Mouse (Mus musculus) liver, postnatal 0 days (tissue): ENCODE measurements around the gene Nodal. TPM values are rescaled to one million over a fixed set of nuclear protein-coding genes. Genes with fewer than 3 reads are reported as not detected.

Experiments
- ATAC-seq: fragments of 200-750 bp; cut with Nextera tagmentation; 2 replicates; pipeline ENCODE4 v1.8.0; 2017; ENCODE audit warnings: mild to moderate bottlenecking, moderate library complexity
- DNase-seq: peaks from one replicate; pipeline ENCODE4 v3.0.0-alpha.2; 2016
- H3K27ac ChIP-seq: fragments of 300-500 bp; sonication (generic); 2 replicates; pipeline ENCODE4 v1.5.1; 2014; ENCODE audit warnings: antibody characterized with exemption, moderate library complexity, mild to moderate bottlenecking, low read depth
- H3K27me3 ChIP-seq: fragments of 300-500 bp; sonication (generic); 2 replicates; pipeline ENCODE4 v1.6.1; 2014; ENCODE audit warnings: low read length, control low read depth, mixed read lengths; ENCODE audit not compliant: insufficient read depth
- H3K36me3 ChIP-seq: fragments of 300-500 bp; sonication (generic); replicated peaks from 2 replicates; pipeline ENCODE4 v1.6.1; 2014; ENCODE audit warnings: mild to moderate bottlenecking, control low read depth, low read length, moderate library complexity, mixed read lengths; ENCODE audit not compliant: insufficient read depth
- H3K4me1 ChIP-seq: fragments of 300-500 bp; sonication (generic); 2 replicates; pipeline ENCODE4 v1.6.1; 2014; ENCODE audit warnings: antibody characterized with exemption, mild to moderate bottlenecking, control low read depth; ENCODE audit not compliant: insufficient read depth
- H3K4me2 ChIP-seq: fragments of 300-500 bp; sonication (generic); 2 replicates; pipeline ENCODE4 v1.6.1; 2014; ENCODE audit warnings: low read depth, mild to moderate bottlenecking, low read length, moderate library complexity, mixed read lengths
- H3K4me3 ChIP-seq: fragments of 300-500 bp; sonication (generic); 2 replicates; pipeline ENCODE4 v1.5.1; 2014; ENCODE audit warnings: low read depth, low read length
- H3K9ac ChIP-seq: fragments of 300-500 bp; sonication (generic); replicated peaks from 2 replicates; pipeline ENCODE4 v1.6.1; 2014; ENCODE audit warnings: mild to moderate bottlenecking, moderate library complexity
- H3K9me3 ChIP-seq: fragments of 300-500 bp; sonication (generic); 2 replicates; pipeline ENCODE4 v1.6.1; 2016; ENCODE audit warnings: mild to moderate bottlenecking, control low read depth, low read length, mixed read lengths
- CTCF ChIP-seq: sonication (generic); IDR thresholded peaks from 2 replicates; pipeline ENCODE4 v1.5.1; 2016; ENCODE audit warnings: antibody characterized with exemption, low read depth
- EP300 ChIP-seq: IDR thresholded peaks from 2 replicates; pipeline ENCODE4 v1.6.1; 2016; ENCODE audit warnings: antibody characterized with exemption, low read depth, mild to moderate bottlenecking
- WGBS: fragments of 180-500 bp; shearing (Covaris S2); extraction: QIAGEN DNeasy Blood & Tissue Kit; methylation state at CpG from one replicate; pipeline ENCODE4 v1.1.7; 2014; ENCODE audit not compliant: insufficient replicate concordance; 5-methylcytosine and 5-hydroxymethylcytosine counted together
- polyA plus RNA-seq: library from polyadenylated mRNA; unstranded; fragments of >200 nt; fragmentation: Nextera tagmentation; extraction: Ambion mirVana; gene quantifications from 2 replicates; pipeline ENCODE4 v1.2.1, GENCODE M21; 2015

The Nodal gene
- polyA plus RNA-seq, 1 experiment from 2014 or later: 0.19 TPM

- Histone ChIP-seq H3K9ac (no peak overlapping the region), H3K27me3 (peaks cover 38% of the 10 kb centered on the region), H3K4me1 (peaks cover 26% of the 10 kb centered on the region), H3K4me2 (no peak overlapping the region), H3K27ac (no peak overlapping the region), H3K36me3 (no peaks in the 10 kb centered on the region), H3K9me3 (no peaks in the 10 kb centered on the region), H3K4me3 (no peak overlapping the region)
- ATAC-seq (no peak), DNase-seq (no peak)
- 38% methylated on average over 8 of the region's 8 CpGs for WGBS
- no peak for TF ChIP-seq CTCF
- TF ChIP-seq EP300: no peak
Observed at GRCm38 (mm10) chr10:61415890-61416289, 1.9 kb upstream of the Nodal start.

- WGBS: 69% methylated on average over 7 of the region's 7 CpGs
- Histone ChIP-seq H3K4me2 (no peak overlapping the region), H3K9ac (no peak overlapping the region), H3K27me3 (peaks cover 38% of the 10 kb centered on the region), H3K4me3 (no peak overlapping the region), H3K27ac (no peak overlapping the region), H3K36me3 (no peaks in the 10 kb centered on the region), H3K4me1 (peaks cover 26% of the 10 kb centered on the region), H3K9me3 (no peaks in the 10 kb centered on the region)
- DNase-seq (no peak), ATAC-seq (no peak)
- no peak for TF ChIP-seq CTCF
- TF ChIP-seq EP300: no peak
Observed at GRCm38 (mm10) chr10:61416561-61416960, 1.2 kb upstream of the Nodal start.

GRCm38 (mm10) chr10:61417046-61417445 lies 726 bp upstream of the Nodal start:
- Histone ChIP-seq H3K27me3 (peaks cover 38% of the 10 kb centered on the region), H3K9ac (no peak overlapping the region), H3K4me1 (peaks cover 26% of the 10 kb centered on the region), H3K36me3 (no peaks in the 10 kb centered on the region), H3K4me3 (no peak overlapping the region), H3K9me3 (no peaks in the 10 kb centered on the region), H3K27ac (no peak overlapping the region), H3K4me2 (no peak overlapping the region)
- 69% methylated on average over 2 of the region's 2 CpGs for WGBS
- no peak for TF ChIP-seq CTCF
- no peak for TF ChIP-seq EP300
- no peak for ATAC-seq
- DNase-seq: no peak

GRCm38 (mm10) chr10:61418131-61418900 lies 544 bp downstream of the Nodal start:
- Histone ChIP-seq H3K27ac (no peak overlapping the region), H3K4me1 (peaks cover 25% of the 10 kb centered on the region), H3K27me3 (peaks cover 38% of the 10 kb centered on the region), H3K4me3 (peak overlapping the region; percentile 38), H3K9me3 (no peaks in the 10 kb centered on the region), H3K4me2 (peak overlapping the region; percentile 62), H3K9ac (peak overlapping the region; percentile 23; the same call in 1 of the 2 replicates), H3K36me3 (no peaks in the 10 kb centered on the region)
- no peak for DNase-seq
- no peak for ATAC-seq
- WGBS: 3% methylated on average over 50 of the region's 50 CpGs
- TF ChIP-seq EP300 (no peak), CTCF (no peak)

DNA sequence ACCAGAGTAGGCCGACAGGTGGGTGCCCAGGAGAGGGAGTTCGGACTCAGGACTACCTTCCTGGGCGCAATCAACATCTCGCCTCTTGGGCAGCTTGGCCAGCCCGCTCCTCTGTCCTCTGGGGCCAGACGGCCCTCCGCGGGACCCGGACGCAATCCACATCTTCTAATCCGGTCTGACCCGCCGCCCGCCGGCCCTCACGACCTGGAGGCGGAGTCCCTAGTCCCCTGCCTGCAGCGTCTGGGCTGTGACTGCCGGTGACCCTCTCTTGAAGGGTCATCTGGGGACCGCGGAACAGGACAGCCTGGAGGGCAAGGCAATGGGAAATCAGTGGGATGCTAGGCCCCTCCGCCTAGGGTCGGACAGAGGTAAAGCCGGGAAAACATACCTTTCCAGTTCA lies 1.4 kb downstream of the Nodal start:
- Histone ChIP-seq H3K4me1 (peaks cover 27% of the 10 kb centered on the region), H3K9me3 (no peaks in the 10 kb centered on the region), H3K27ac (no peak overlapping the region), H3K9ac (no peak overlapping the region), H3K4me2 (peak overlapping the region; percentile 4; the same call in 1 of the 2 replicates), H3K27me3 (peaks cover 38% of the 10 kb centered on the region), H3K36me3 (no peaks in the 10 kb centered on the region), H3K4me3 (no peak overlapping the region)
- ATAC-seq (no peak), DNase-seq (no peak)
- no peak for TF ChIP-seq CTCF
- TF ChIP-seq EP300: no peak
- 10% methylated on average over 24 of the region's 24 CpGs for WGBS

DNA sequence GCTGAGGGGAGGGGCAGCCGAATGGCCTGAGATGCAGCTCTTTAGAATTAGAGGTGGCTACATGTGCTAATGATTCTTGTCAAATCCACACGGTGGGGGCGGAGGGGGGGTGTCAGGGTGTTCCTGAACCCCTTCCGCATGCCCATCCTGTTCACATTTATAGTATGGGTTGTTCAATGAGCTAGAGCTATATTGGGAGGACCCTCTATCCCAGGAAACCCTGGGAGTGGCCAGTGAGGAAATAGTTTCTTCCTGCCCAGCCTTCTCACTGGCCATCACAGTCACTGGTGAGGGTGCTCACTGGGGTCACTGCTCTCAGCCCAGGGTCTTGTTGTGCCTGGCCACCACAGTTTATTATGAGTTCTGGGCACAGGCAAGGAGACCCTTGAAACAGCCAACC lies 2.2 kb downstream of the Nodal start:
- 44% methylated on average over 4 of the region's 4 CpGs for WGBS
- no peak overlapping the region for H3K4me3 ChIP-seq
- H3K9me3 ChIP-seq: no peaks in the 10 kb centered on the region
- no peak overlapping the region for H3K27ac ChIP-seq
- no peak overlapping the region for H3K4me2 ChIP-seq
- TF ChIP-seq CTCF (no peak), EP300 (no peak)
- H3K9ac ChIP-seq: no peak overlapping the region
- no peaks in the 10 kb centered on the region for H3K36me3 ChIP-seq
- H3K4me1 ChIP-seq: peaks cover 32% of the 10 kb centered on the region
- no peak for DNase-seq
- H3K27me3 ChIP-seq: peaks cover 38% of the 10 kb centered on the region
- no peak for ATAC-seq
